ENCODE assay signal across 24 mouse cellular contexts in genomic region chr6:32449237-32449963, GRCm38 (mm10).
DNase-seq lines count a peak whose midpoint lies in the region; ATAC-seq lines count a peak whose summit lies in the region.
"Had no signal": no experiment of that assay in that cellular context is flagged by ENCODE, and none has a peak within 500 bp of the region (broad histone marks: within the 10 kb centered on the region; RNA-seq: fewer than 3 reads in every experiment).

No protein-coding gene starts in this region.

- peak overlapping the region; percentile 2 for H3K27ac ChIP-seq in heart, embryonic 13.5 days (replicated peaks)
- no peak overlapping the region for H3K27ac ChIP-seq in kidney, embryonic 14.5 days (ENCODE audit: low read depth, low read length)
- H3K27ac ChIP-seq: forebrain, embryonic 12.5 days; hindbrain, embryonic 12.5 days; left cerebral cortex, adult 2 months; macrophage; midbrain, embryonic 15.5 days; stomach, embryonic 15.5 days had no signal

- H3K9me3 ChIP-seq in heart, embryonic 13.5 days = no peaks in the 10 kb centered on the region
- no peaks in the 10 kb centered on the region for H3K9me3 ChIP-seq in kidney, embryonic 14.5 days (ENCODE audit: control insufficient read depth, low read length)
- H3K9me3 ChIP-seq: forebrain, embryonic 12.5 days; hindbrain, embryonic 12.5 days; midbrain, embryonic 15.5 days; stomach, embryonic 15.5 days had no signal

- intact Hi-C loops in heart, postnatal 10 days (cut with DNase I) = no loop called here

- H3K4me1 ChIP-seq in heart, embryonic 13.5 days = peaks cover 50% of the 10 kb centered on the region
- no peaks in the 10 kb centered on the region for H3K4me1 ChIP-seq in kidney, embryonic 14.5 days (ENCODE audit: control insufficient read depth, insufficient read depth, low read length)
- H3K4me1 ChIP-seq: forebrain, embryonic 12.5 days; stomach, embryonic 15.5 days had no signal

- WGBS in heart, embryonic 13.5 days = 59% methylated on average over 8 of the region's 8 CpGs
- WGBS in kidney, embryonic 14.5 days = 73% methylated on average over 8 of the region's 8 CpGs

- H3K4me3 ChIP-seq in heart, embryonic 13.5 days = no peak overlapping the region
- H3K4me3 ChIP-seq in kidney, embryonic 14.5 days (ENCODE audit: low read length) = no peak overlapping the region
- H3K4me3 ChIP-seq: forebrain, embryonic 12.5 days; hindbrain, embryonic 12.5 days; left cerebral cortex, adult 2 months; midbrain, embryonic 15.5 days; stomach, embryonic 15.5 days had no signal

- no peaks in the 10 kb centered on the region for H3K27me3 ChIP-seq in heart, embryonic 13.5 days (replicated peaks)
- no peaks in the 10 kb centered on the region for H3K27me3 ChIP-seq in kidney, embryonic 14.5 days (ENCODE audit: control insufficient read depth, insufficient read depth, low read length)
- H3K27me3 ChIP-seq: forebrain, embryonic 12.5 days; hindbrain, embryonic 12.5 days; midbrain, embryonic 15.5 days; stomach, embryonic 15.5 days had no signal

- no peaks in the 10 kb centered on the region for H3K36me3 ChIP-seq in heart, embryonic 13.5 days
- H3K36me3 ChIP-seq in kidney, embryonic 14.5 days (ENCODE audit: control insufficient read depth, insufficient read depth, low read length) = no peaks in the 10 kb centered on the region
- H3K36me3 ChIP-seq: forebrain, embryonic 12.5 days; hindbrain, embryonic 12.5 days; midbrain, embryonic 15.5 days; stomach, embryonic 15.5 days had no signal

- no peak overlapping the region for H3K9ac ChIP-seq in heart, embryonic 13.5 days
- no peak overlapping the region for H3K9ac ChIP-seq in kidney, embryonic 14.5 days (ENCODE audit: low read depth, low read length)
- H3K9ac ChIP-seq: forebrain, embryonic 12.5 days; hindbrain, embryonic 12.5 days; liver, postnatal 0 days; midbrain, embryonic 15.5 days; stomach, embryonic 15.5 days had no signal

- no peak overlapping the region for H3K4me2 ChIP-seq in heart, embryonic 13.5 days
- H3K4me2 ChIP-seq in kidney, embryonic 14.5 days (replicated peaks; ENCODE audit: low read depth, low read length) = no peak overlapping the region
- H3K4me2 ChIP-seq: forebrain, embryonic 12.5 days; hindbrain, embryonic 12.5 days; liver, embryonic 11.5 days; midbrain, embryonic 15.5 days; stomach, embryonic 15.5 days had no signal

- ATAC-seq in heart, embryonic 13.5 days (ENCODE audit: extremely low read depth, insufficient number of reproducible peaks, low FRiP score, low TSS enrichment) = no peak
- no peak for ATAC-seq in kidney, embryonic 14.5 days (ENCODE audit: low FRiP score, low TSS enrichment)
- ATAC-seq: intestine, postnatal 0 days; liver, postnatal 0 days; lung, postnatal 0 days; midbrain, embryonic 15.5 days had no signal

- DNase-seq in heart, postnatal 10 days = no peak
- DNase-seq in kidney, adult 9 months = peak; percentile 19
- DNase-seq in A20 (ENCODE audit: low read depth, low spot score) (peak; percentile 79), NIH3T3 (ENCODE audit: low read depth) (peak; percentile 35)
- no peak for DNase-seq in cerebellum, postnatal 14 days
- DNase-seq in urinary bladder, postnatal 10 days (ENCODE audit: low spot score) = no peak
- DNase-seq: adrenal gland, postnatal 25 days; B cell, adult 2 months; cerebellum, adult 9-11 months; gastrocnemius, postnatal 10 days; heart, postnatal 14 days; layer of hippocampus, adult 9-11 months; liver, postnatal 0 days had no signal

Comparison
In these comparisons a context has a peak if more than half of its experiments do, and no peak if none do; other contexts are left out.
1. DNase-seq: peak in kidney, adult 9 months (single experiment), A20 (single experiment) and NIH3T3 (single experiment); none in heart, postnatal 10 days (0 of 2), cerebellum, postnatal 14 days (0 of 2) and urinary bladder, postnatal 10 days (single experiment).